Mouse (Mus musculus) neural tube, embryonic 13.5 days (tissue): ENCODE results near the gene Cep95. TPM values are rescaled to one million over a fixed set of nuclear protein-coding genes. Genes with fewer than 3 reads are reported as not detected.
"Not testable (repeated sequence)": the region's sequence is repeated elsewhere in the genome, so short reads cannot be mapped to it uniquely, and the experiment has no call there.

Experiments used
- ATAC-seq: fragments of 200-750 bp; cut with Nextera tagmentation; 2 replicates; pipeline ENCODE4 v1.8.0; 2017; ENCODE audit warnings: low read depth, mild to moderate bottlenecking, moderate TSS enrichment, moderate library complexity
- H3K27ac ChIP-seq: fragments of 300-500 bp; sonication (generic); replicated peaks from 2 replicates; pipeline ENCODE4 v1.5.1; 2015; ENCODE audit warnings: moderate library complexity, mild to moderate bottlenecking, inconsistent platforms
- H3K27me3 ChIP-seq: fragments of 300-500 bp; sonication (generic); 2 replicates; pipeline ENCODE4 v1.6.1; 2015; ENCODE audit warnings: mild to moderate bottlenecking, inconsistent platforms
- H3K36me3 ChIP-seq: fragments of 300-500 bp; sonication (generic); 2 replicates; pipeline ENCODE4 v1.6.1; 2015; ENCODE audit warnings: mild to moderate bottlenecking, inconsistent platforms
- H3K4me1 ChIP-seq: fragments of 300-500 bp; sonication (generic); replicated peaks from 2 replicates; pipeline ENCODE4 v1.6.1; 2015; ENCODE audit warnings: inconsistent platforms
- H3K4me2 ChIP-seq: fragments of 300-500 bp; sonication (generic); 2 replicates; pipeline ENCODE4 v1.6.1; 2015; ENCODE audit warnings: inconsistent platforms, mild to moderate bottlenecking, moderate library complexity
- H3K4me3 ChIP-seq: fragments of 300-500 bp; sonication (generic); 2 replicates; pipeline ENCODE4 v1.5.1; 2015; ENCODE audit warnings: mild to moderate bottlenecking, inconsistent platforms
- H3K9ac ChIP-seq: fragments of 300-500 bp; sonication (generic); 2 replicates; pipeline ENCODE4 v1.6.1; 2015; ENCODE audit warnings: moderate library complexity, mild to moderate bottlenecking, inconsistent platforms
- H3K9me3 ChIP-seq: fragments of 300-500 bp; sonication (generic); 2 replicates; pipeline ENCODE4 v1.6.1; 2016; ENCODE audit warnings: inconsistent platforms
- WGBS: fragments of 180-500 bp; shearing (Covaris S2); methylation state at CpG from one replicate; pipeline ENCODE4 v1.1.7; 2015; 5-methylcytosine and 5-hydroxymethylcytosine counted together
- polyA plus RNA-seq: library from polyadenylated mRNA; unstranded; fragments of >200 nt; fragmentation: Nextera tagmentation; extraction: Ambion mirVana; gene quantifications from 2 replicates; pipeline ENCODE4 v1.2.1, GENCODE M21; 2015

Gene Cep95
- polyA plus RNA-seq, 1 experiment from 2014 or later, result 18.4 TPM

GRCm38 (mm10) chr11:106778589-106779387 lies 10.3 kb upstream of the Cep95 start:
- peak; percentile 85 for ATAC-seq
- Histone ChIP-seq H3K4me2 (peak overlapping the region; percentile 91), H3K27me3 (no peaks in the 10 kb centered on the region), H3K4me3 (peak overlapping the region; percentile 78), H3K27ac (peak overlapping the region; percentile 94), H3K36me3 (peaks cover 65% of the 10 kb centered on the region), H3K9ac (peak overlapping the region; percentile 94), H3K4me1 (peaks cover 40% of the 10 kb centered on the region), H3K9me3 (no peaks in the 10 kb centered on the region)
- WGBS, result 2% methylated on average over 39 of the region's 39 CpGs

- H3K27me3 ChIP-seq, result no peaks in the 10 kb centered on the region
- H3K9ac ChIP-seq, result peak within 1 kb of the TSS; percentile 94
- H3K27ac ChIP-seq, result peak within 1 kb of the TSS; percentile 94
- H3K4me3 ChIP-seq, result peak within 1 kb of the TSS; percentile 78
- H3K4me2 ChIP-seq, result peak within 1 kb of the TSS; percentile 91
- peaks cover 65% of the 10 kb centered on the region for H3K36me3 ChIP-seq
- peak; percentile 99 for ATAC-seq
- no peaks in the 10 kb centered on the region for H3K9me3 ChIP-seq
- WGBS, result 1% methylated on average over 30 of the region's 30 CpGs
- peaks cover 45% of the 10 kb centered on the region for H3K4me1 ChIP-seq
These were observed 9.5 kb upstream of the Cep95 start, which contains the start of gene Polg2 for GRCm38 (mm10) chr11:106779388-106780088. Polg2 (minus strand) TSS chr11:106779537.

GRCm38 (mm10) chr11:106780089-106780425 lies 9.0 kb upstream of the Cep95 start:
- Histone ChIP-seq H3K36me3 (peaks cover 65% of the 10 kb centered on the region), H3K4me3 (no peak overlapping the region), H3K4me1 (peaks cover 49% of the 10 kb centered on the region), H3K4me2 (peak overlapping the region; percentile 91), H3K9ac (no peak overlapping the region), H3K27ac (peak overlapping the region; percentile 94; the same call in 1 of the 2 replicates), H3K9me3 (no peaks in the 10 kb centered on the region), H3K27me3 (no peaks in the 10 kb centered on the region)
- ATAC-seq, result peak; percentile 12
- 71% methylated on average over 4 of the region's 4 CpGs for WGBS

GRCm38 (mm10) chr11:106780590-106781220 lies 8.3 kb upstream of the Cep95 start:
- Histone ChIP-seq H3K27ac (no peak overlapping the region), H3K9ac (no peak overlapping the region), H3K36me3 (peaks cover 67% of the 10 kb centered on the region), H3K9me3 (no peaks in the 10 kb centered on the region), H3K4me1 (peaks cover 55% of the 10 kb centered on the region), H3K4me3 (no peak overlapping the region), H3K27me3 (no peaks in the 10 kb centered on the region), H3K4me2 (no peak overlapping the region)
- ATAC-seq, result no peak
- 81% methylated on average over 6 of the region's 6 CpGs for WGBS

- H3K36me3 ChIP-seq, result peaks cover 66% of the 10 kb centered on the region
- not testable (repeated sequence) for H3K9me3 ChIP-seq, ATAC-seq, H3K27me3 ChIP-seq, H3K27ac ChIP-seq, H3K4me3 ChIP-seq, H3K4me2 ChIP-seq, H3K9ac ChIP-seq
- H3K4me1 ChIP-seq, result peaks cover 68% of the 10 kb centered on the region
- 91% methylated on average over 7 of the region's 7 CpGs for WGBS
These were observed 6.8 kb upstream of the Cep95 start for GRCm38 (mm10) chr11:106782271-106782670.

- Histone ChIP-seq H3K9me3 (no peaks in the 10 kb centered on the region), H3K4me2 (no peak overlapping the region), H3K4me3 (no peak overlapping the region), H3K4me1 (peaks cover 60% of the 10 kb centered on the region), H3K36me3 (peaks cover 66% of the 10 kb centered on the region), H3K27me3 (no peaks in the 10 kb centered on the region), H3K9ac (no peak overlapping the region), H3K27ac (no peak overlapping the region)
- WGBS, result 84% methylated on average over 9 of the region's 9 CpGs
- ATAC-seq, result no peak
These were observed 5.9 kb upstream of the Cep95 start for GRCm38 (mm10) chr11:106782841-106783764.

- H3K9me3 ChIP-seq, result no peaks in the 10 kb centered on the region
- H3K27me3 ChIP-seq, result no peaks in the 10 kb centered on the region
- no peak overlapping the region for H3K9ac ChIP-seq
- ATAC-seq, result no peak
- H3K36me3 ChIP-seq, result peaks cover 66% of the 10 kb centered on the region
- 88% methylated on average over 2 of the region's 2 CpGs for WGBS
- no peak overlapping the region for H3K27ac ChIP-seq
- H3K4me2 ChIP-seq, result no peak overlapping the region
- H3K4me3 ChIP-seq, result no peak overlapping the region
- peaks cover 57% of the 10 kb centered on the region for H3K4me1 ChIP-seq
These were observed 4.6 kb upstream of the Cep95 start for GRCm38 (mm10) chr11:106784476-106784875.

- H3K4me2 ChIP-seq, result peak overlapping the region; percentile 87
- H3K9me3 ChIP-seq, result no peaks in the 10 kb centered on the region
- ATAC-seq, result no peak
- no peaks in the 10 kb centered on the region for H3K27me3 ChIP-seq
- H3K4me3 ChIP-seq, result peak overlapping the region; percentile 80; the same call in 1 of the 2 replicates
- peaks cover 59% of the 10 kb centered on the region for H3K4me1 ChIP-seq
- no peak overlapping the region for H3K9ac ChIP-seq
- WGBS, result 80% methylated on average over 1 of the region's 1 CpGs
- no peak overlapping the region for H3K27ac ChIP-seq
- peaks cover 62% of the 10 kb centered on the region for H3K36me3 ChIP-seq
These were observed 4.0 kb upstream of the Cep95 start for GRCm38 (mm10) chr11:106785043-106785442.

GRCm38 (mm10) chr11:106787131-106788025 lies 1.7 kb upstream of the Cep95 start:
- peak overlapping the region; percentile 97 for H3K27ac ChIP-seq
- peaks cover 60% of the 10 kb centered on the region for H3K4me1 ChIP-seq
- H3K27me3 ChIP-seq, result no peaks in the 10 kb centered on the region
- WGBS, result 0% methylated on average over 64 of the region's 65 CpGs
- H3K9me3 ChIP-seq, result no peaks in the 10 kb centered on the region
- peak overlapping the region; percentile 99 for H3K9ac ChIP-seq
- ATAC-seq, result no peak; the same call in 1 of the 2 replicates
- peak overlapping the region; percentile 80 for H3K4me3 ChIP-seq
- H3K4me2 ChIP-seq, result peak overlapping the region; percentile 87
- peaks cover 44% of the 10 kb centered on the region for H3K36me3 ChIP-seq

GRCm38 (mm10) chr11:106788026-106788774 lies 852 bp upstream of the Cep95 start:
- Histone ChIP-seq H3K9me3 (no peaks in the 10 kb centered on the region), H3K27ac (peak overlapping the region; percentile 97), H3K4me3 (peak overlapping the region; percentile 80), H3K4me2 (peak overlapping the region; percentile 38), H3K9ac (peak overlapping the region; percentile 99), H3K36me3 (peaks cover 44% of the 10 kb centered on the region), H3K4me1 (peaks cover 52% of the 10 kb centered on the region), H3K27me3 (no peaks in the 10 kb centered on the region)
- peak; percentile 84 for ATAC-seq
- WGBS, result under 1% methylated on average over 75 of the region's 79 CpGs
